Mouse (Mus musculus) frontal cortex, postnatal 10 days (tissue): ENCODE measurements around the gene Gm5105.

Experiments
- DNase-seq, 2 experiments: peaks; one replicate each; pipeline ENCODE4 v3.0.0; 2022; ENCODE audit warnings: low spot score in 2 of 2, mixed read lengths in 1 of 2

The Gm5105 gene

DNA sequence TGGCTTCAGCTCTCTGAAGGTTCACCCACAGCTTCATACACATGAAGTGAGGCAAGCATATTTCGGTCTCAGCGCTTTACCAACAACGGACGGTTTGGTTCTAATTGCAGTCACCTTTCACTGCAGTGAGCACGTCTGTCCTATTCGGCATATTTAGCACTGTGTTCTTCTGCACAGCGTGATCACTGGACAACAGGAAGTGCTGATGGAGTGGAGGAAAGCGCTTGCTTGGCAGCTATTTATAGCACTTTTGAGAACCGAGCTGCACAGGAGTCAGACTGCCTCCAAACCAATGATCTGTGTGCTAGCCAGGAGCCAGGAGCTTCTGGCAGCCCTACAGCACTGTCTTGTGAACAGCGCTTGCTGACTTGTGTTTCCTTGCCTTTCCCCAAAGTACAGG, 40.9 kb downstream of the Gm5105 start:
- DNase-seq, result peak; percentile 18 to 26

DNA sequence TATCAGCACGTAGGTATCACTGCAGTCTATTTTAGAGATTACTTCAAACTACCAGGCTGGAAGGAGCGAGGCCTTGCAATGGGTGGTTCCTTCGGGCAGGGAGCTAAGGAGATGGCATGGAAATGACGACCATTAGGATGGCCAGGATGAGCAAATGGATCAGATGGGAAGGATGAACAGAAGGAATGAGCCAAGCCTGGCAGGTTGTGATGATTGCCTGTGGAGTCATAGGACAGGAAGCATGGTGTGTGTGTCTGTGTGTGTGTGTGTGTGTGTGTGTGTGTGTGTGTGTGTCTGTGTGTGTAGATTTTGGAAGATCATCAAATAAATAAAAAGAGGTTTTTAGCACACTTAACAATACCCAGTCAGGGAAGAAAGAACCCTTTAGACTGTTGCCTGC, 44.5 kb downstream of the Gm5105 start:
- DNase-seq, result no peak

DNA sequence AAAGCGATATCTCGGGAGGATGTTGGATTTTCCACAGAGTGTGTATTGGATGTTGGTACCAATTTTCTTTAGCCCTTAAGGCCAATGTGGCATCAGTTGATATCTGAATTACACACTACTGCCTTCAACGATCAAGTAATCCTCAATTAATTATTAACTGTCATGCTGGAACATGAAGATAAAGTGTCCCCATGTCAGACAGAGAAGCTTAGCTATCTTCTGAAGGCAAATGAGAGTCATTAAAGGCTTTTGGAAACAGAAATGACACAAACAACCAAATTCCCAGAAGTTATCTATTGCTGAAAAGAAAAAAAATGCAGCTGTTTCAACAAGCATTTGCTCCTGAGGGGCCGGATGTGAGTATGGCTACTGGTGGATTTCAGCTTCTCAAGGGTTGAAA, 45.2 kb downstream of the Gm5105 start:
- DNase-seq, result no peak

DNA sequence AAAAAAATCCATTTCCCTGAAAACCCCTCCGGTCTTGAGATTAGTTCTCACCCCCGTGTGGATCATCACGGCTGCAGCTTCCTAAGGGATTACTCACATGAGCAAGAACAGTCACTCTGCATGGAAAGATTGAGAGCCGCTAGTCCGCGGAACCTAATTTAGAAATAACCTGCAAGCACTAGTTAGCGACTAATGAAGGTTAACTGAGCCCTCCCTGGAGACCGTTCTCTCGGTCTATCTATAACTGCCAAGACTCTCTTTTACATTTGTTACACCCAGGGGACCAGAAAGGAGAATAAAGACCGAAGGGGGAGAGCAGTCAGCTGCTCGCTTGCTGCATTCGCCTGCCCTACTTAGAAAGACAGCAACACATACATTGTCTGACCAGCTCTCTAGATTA, 50.4 kb downstream of the Gm5105 start:
- no peak for DNase-seq

DNA sequence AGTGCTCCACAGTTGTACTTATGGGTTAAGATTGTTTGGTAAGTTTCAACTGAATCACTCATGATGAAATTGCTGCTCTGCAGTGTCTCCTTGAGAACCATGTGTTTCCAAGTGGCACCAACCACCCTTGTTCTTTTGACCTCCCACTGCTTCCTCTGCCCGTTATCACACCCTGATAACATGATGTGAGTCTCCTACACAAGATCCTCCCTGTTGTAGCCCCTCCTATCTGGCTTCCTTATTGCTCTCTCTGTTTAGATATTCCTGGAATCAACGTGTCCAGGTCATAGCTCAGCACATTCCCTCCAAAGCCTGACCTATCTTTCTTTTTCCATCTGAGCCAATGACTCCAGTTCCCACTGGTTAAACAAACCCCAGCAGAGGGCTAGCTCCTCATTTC, 52.5 kb downstream of the Gm5105 start:
- DNase-seq, result no peak

DNA sequence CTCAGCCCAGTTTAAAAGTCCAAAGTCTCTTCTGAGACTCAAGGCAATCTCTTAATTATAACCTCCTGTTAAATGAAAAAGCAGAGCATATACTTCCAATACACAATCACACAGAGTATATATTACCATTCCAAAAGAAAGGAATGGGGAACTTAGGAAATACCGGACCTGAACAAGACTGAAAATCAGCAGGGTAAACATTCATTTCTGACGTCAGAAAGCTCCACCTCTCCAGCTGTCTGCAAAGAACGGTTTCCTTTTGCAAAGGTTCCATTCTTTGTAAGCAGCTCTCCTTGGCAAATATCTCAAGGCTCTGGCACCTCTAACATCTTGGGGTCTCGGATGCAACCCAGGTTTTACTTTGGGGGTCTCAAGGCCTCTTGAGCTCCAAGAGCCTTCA, 54.8 kb downstream of the Gm5105 start:
- DNase-seq, result no peak

DNA sequence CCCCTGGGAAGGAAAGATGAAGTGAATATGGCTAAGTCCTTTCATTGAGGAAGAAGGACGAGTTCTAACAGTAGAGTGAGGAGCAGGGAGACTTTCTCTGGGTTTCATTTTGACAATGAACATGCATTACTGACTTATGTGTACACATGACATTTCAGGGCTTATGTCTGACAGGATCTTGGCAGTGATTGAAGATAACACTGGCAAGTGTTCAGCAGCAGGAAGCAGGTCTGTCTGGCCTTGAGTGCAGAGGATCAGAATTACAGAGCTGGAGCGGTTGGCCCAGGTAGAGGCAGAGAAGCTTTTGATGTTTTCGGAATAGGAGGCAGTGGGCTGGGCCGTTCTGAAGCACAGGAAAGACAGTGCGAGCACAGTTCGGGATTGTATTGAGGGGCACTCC, 59.0 kb downstream of the Gm5105 start:
- no peak for DNase-seq

DNA sequence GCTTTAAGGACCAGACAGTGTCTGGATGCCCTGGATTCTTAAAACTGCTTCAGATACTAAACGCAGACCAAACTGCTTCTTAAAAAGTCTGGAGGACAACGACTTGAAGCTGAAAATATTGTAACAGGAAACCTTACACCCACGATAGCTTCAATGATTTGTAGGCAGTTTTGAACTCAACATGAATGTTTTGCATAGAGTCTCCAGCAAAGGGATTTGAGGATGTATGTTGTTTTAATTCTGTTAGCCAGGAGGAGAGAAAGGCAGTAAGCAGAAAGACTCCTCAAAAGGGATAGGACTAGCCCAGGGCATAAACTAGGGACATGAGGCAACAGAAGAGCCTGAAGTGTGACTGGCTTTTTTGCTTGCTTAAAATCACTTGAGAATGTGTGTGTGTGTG, 60.3 kb downstream of the Gm5105 start:
- no peak for DNase-seq

DNA sequence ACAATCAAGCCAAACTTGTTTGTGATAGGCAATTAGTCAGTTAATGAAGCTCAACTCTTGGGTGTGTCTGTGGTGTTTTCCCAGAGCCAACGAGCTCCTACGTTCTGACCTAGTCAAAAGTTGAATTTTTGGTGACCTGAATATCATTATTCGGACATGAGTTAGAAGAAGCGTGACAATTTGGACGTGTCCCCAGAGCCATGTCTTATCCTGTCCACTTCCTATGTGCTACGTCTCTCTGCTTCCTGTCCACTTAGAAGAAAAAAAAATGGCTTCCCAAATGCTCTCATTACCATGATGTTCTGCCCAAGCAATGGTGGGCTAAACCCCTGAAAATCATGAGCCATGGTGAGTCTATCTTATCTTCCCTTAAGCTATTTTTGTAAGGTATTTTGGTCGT, 63.9 kb downstream of the Gm5105 start:
- DNase-seq, result no peak

DNA sequence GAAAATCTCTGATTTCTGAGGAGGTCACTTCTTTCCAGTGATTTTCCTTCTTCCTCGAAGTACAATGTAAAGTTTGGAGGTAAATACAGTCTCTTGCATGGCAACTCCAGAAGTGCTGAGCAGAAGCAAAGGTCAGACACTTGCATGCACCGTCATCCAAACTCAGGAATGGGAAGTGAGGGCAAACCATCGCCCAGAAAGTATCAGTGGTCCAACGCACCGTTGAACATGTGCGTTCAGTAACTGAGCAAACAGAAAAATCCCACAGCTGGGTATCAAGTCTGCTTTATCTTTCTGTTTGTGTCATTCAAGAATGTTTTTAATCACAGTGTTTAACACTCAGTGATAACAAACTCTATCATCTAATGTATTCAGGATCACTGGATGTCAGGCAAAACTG, 64.6 kb downstream of the Gm5105 start:
- no peak for DNase-seq

DNA sequence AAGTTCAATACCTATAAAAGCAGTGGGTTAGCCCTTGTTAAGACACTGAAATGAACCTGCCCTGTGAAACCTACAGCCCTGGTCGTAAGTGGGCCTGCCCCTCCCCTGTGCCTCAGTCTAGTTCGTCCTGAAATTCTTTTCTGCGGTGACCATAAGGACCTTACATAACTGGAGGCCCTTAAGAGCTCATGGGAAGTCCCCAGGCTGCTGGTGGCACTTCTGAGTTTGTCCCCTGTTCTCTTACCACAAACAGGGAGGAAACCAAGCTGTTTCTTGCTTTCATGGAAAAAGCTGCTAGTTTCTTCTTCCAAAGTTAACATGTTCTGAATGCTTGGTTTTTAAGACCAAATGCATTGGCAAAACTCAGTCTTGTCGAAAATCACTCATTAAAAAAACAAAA, 65.3 kb downstream of the Gm5105 start:
- no peak for DNase-seq

DNA sequence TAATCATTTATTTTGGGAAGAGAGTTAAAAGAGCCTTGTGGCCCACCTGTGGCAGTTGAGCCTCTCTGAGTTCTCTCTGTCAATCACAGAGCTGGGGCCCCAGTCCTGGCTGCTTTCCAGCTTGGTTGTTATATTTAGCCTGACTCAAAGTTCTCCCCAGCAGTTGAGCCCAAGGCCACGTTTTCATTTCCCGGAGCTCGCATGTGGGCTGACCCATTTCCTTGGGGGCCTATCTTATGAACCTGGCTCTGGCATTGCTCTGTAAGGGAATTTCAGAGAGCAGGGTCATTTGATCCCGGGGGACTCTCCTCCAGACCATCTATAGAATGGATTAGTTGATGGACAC, 66.5 kb downstream of the Gm5105 start:
- DNase-seq, result peak in 1 of 2 experiments; percentile 18

DNA sequence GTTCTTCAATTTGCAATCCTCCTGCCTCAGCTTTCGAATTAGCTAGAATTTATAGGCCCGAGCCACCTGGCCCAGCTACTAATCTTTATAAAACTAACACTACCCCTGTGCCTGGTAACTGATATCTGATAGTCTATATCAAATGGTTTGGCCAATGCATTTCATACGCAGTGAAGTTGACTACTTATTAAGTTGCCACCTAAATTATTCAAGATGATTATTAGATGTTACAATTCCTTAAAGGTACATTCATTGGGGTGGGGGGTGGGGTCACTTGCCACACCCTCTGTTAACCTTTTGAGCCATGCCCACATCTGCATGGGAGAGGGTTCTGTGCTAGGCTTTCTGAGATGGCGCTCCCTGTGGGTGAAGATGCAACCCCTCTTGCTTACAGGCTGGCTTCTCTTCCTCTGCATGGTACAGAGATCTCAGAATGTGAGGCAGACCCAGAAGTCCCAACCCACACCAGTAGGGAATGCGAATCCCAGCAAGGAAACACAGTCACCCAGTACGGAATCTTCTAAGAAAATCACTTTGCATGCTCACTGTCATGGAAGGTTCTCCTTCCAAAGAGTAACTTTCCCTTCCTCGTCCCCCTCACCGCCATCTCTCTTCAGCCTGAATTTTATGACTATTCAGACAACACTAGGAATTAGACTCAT, 67.0 kb downstream of the Gm5105 start:
- DNase-seq, result no peak

DNA sequence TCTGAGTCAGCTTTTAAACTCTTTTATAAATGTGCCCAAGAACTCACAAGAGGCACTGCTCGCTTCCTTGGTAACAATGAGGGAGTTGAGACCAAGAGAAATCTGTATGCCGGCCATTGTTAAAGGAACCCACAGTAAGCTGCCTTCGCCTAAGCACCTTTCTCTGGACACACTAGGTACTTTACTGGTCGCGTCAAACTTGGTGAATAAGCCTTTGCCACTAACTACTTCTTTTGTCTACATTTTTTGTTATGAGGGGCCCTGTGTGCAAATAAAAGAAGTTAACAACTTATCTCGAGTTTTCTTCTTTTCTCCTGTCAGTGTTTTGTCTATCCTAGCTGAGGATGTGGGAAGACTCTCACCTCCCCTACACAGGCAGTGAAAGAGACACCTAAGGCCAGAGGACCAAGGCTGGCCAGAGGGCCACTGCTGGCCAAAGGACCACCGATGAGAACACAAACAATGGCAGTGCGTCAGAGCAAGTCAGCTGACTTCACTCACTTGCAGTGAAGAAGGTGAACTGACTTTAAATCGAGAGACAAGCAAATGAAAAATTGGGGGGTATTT, 67.9 kb downstream of the Gm5105 start:
- DNase-seq, result no peak
